Mouse (Mus musculus) hindbrain, embryonic 14.5 days (tissue): ENCODE data around the gene Deup1. TPM values are rescaled to one million over a fixed set of nuclear protein-coding genes. Genes with fewer than 3 reads are reported as not detected.

Experiments
- ATAC-seq: fragments of 200-750 bp; cut with Nextera tagmentation; 2 replicates; pipeline ENCODE4 v1.8.0; 2017; ENCODE audit warnings: moderate number of reproducible peaks, mild to moderate bottlenecking, moderate TSS enrichment, moderate library complexity; ENCODE audit not compliant: low FRiP score
- DNase-seq: peaks from one replicate; pipeline ENCODE4 v3.0.0-alpha.2; 2015; ENCODE audit warnings: low spot score
- H3K27ac ChIP-seq: fragments of 300-500 bp; sonication (generic); 2 replicates; pipeline ENCODE4 v1.5.1; 2014; ENCODE audit warnings: mild to moderate bottlenecking, moderate library complexity
- H3K27me3 ChIP-seq: fragments of 300-500 bp; sonication (generic); 2 replicates; pipeline ENCODE4 v1.6.1; 2014; ENCODE audit warnings: mild to moderate bottlenecking, low read length, mixed read lengths; ENCODE audit not compliant: control insufficient read depth, insufficient read depth
- H3K36me3 ChIP-seq: fragments of 300-500 bp; sonication (generic); replicated peaks from 2 replicates; pipeline ENCODE4 v1.6.1; 2014; ENCODE audit not compliant: control insufficient read depth, insufficient read depth
- H3K4me1 ChIP-seq: fragments of 300-500 bp; sonication (generic); replicated peaks from 2 replicates; pipeline ENCODE4 v1.6.1; 2014; ENCODE audit warnings: antibody characterized with exemption, low read length, mixed read lengths; ENCODE audit not compliant: control insufficient read depth, insufficient read depth
- H3K4me2 ChIP-seq: fragments of 300-500 bp; sonication (generic); replicated peaks from 2 replicates; pipeline ENCODE4 v1.6.1; 2014; ENCODE audit warnings: mild to moderate bottlenecking, moderate library complexity
- H3K4me3 ChIP-seq: fragments of 300-500 bp; sonication (generic); replicated peaks from 2 replicates; pipeline ENCODE4 v1.5.1; 2014; ENCODE audit warnings: mild to moderate bottlenecking, low read length
- H3K9ac ChIP-seq: fragments of 300-500 bp; sonication (generic); 2 replicates; pipeline ENCODE4 v1.6.1; 2014
- H3K9me3 ChIP-seq: fragments of 300-500 bp; sonication (generic); 2 replicates; pipeline ENCODE4 v1.6.1; 2016; ENCODE audit warnings: low read length; ENCODE audit not compliant: control insufficient read depth
- WGBS: fragments of 180-500 bp; shearing (Covaris S2); extraction: QIAGEN DNeasy Blood & Tissue Kit; methylation state at CpG from one replicate; pipeline ENCODE4 v1.1.7; 2014; 5-methylcytosine and 5-hydroxymethylcytosine counted together
- polyA plus RNA-seq: library from polyadenylated mRNA; unstranded; fragments of >200 nt; fragmentation: Nextera tagmentation; extraction: Ambion mirVana; gene quantifications from 2 replicates; pipeline ENCODE4 v1.2.1, GENCODE M21; 2014

Deup1 gene
- polyA plus RNA-seq = 1.5 and 2.8 TPM in 2 replicates

DNA sequence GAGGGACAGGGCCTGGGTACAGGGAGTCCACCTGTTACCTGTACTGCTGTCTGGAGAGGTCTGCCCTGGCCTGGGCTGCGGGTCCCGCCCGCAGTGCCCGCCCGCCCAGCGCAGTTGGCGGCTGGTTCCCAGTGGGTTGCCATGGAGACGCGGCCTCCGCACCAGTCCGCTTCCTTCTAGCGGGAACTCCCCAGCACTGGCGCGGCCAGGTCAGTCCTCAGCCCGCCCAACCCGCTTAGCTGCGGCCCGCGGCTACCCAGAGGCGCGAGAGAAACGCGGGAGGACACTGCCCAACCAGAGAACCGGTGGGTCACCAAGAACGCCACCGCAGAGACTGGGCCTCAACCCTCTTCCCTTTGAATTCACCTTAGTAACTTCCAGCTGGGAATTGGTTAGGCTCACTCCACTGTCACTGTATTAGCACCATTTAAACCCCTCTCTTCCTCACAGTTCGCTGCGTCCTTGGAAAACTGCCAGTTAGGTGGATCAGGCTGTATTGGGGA lies at the start of gene Deup1:
Deup1 (minus strand) TSS at position 149 of the 503 bp plus-strand sequence.
- 1% methylated on average over 28 of the region's 28 CpGs for WGBS
- Histone ChIP-seq H3K9me3 (0 out of 2 replicates have a peak, but pooled peaks cover 3% of the 10 kb centered on the region), H3K4me2 (peak within 1 kb of the TSS; percentile 71), H3K27ac (no peak within 1 kb of the TSS), H3K4me1 (peaks cover 4% of the 10 kb centered on the region; the same call in 1 of the 2 replicates), H3K27me3 (no peaks in the 10 kb centered on the region), H3K9ac (peak within 1 kb of the TSS; percentile 51), H3K36me3 (no peaks in the 10 kb centered on the region), H3K4me3 (peak within 1 kb of the TSS; percentile 23)
- no peak for DNase-seq
- peak; percentile 81 for ATAC-seq

GRCm38 (mm10) chr9:15672251-15672650 lies 44.5 kb upstream of the Deup1 start:
- WGBS = 39% methylated on average over 1 of the region's 1 CpGs
- no peak overlapping the region for H3K9ac ChIP-seq
- no peak overlapping the region for H3K4me2 ChIP-seq
- H3K4me3 ChIP-seq = no peak overlapping the region
- no peaks in the 10 kb centered on the region for H3K36me3 ChIP-seq
- no peak for ATAC-seq
- no peaks in the 10 kb centered on the region for H3K9me3 ChIP-seq
- no peak overlapping the region for H3K27ac ChIP-seq
- no peak for DNase-seq
- 0 out of 2 replicates have a peak, but pooled peaks cover 2% of the 10 kb centered on the region for H3K4me1 ChIP-seq
- H3K27me3 ChIP-seq = no peaks in the 10 kb centered on the region

DNA sequence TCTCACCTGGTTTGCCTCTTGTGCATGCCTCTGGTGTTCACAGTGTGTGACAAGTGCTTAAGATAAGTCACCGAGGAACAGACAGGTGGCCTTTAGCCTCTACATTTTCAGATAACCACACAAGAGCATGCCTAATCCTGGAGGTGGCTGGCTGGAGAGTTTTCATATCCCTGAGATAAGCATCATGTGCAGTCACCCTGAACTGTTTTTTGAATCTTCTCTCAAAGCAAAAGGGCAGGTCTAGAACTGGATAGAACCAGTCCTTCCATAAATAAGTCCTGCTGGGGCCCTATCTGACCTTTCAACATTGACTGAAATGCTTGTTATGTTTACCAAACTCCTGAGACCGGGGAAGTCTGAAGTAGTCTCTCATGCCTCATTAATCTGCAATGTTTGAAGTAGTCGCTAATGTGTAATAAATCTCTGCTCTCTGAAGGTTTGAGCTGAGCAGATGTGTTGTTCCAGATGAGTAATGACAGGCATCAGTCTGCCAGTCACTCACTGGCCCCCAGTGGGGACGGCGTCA lies 42.3 kb upstream of the Deup1 start:
- ATAC-seq (peak; percentile 14; the same call in 1 of the 2 replicates), DNase-seq (no peak)
- H3K36me3 ChIP-seq = no peaks in the 10 kb centered on the region
- H3K27me3 ChIP-seq = no peaks in the 10 kb centered on the region
- WGBS = 36% methylated on average over 5 of the region's 5 CpGs
- H3K4me2 ChIP-seq = no peak overlapping the region
- no peak overlapping the region for H3K27ac ChIP-seq
- no peak overlapping the region for H3K9ac ChIP-seq
- H3K9me3 ChIP-seq = no peaks in the 10 kb centered on the region
- H3K4me3 ChIP-seq = no peak overlapping the region
- H3K4me1 ChIP-seq = 0 out of 2 replicates have a peak, but pooled peaks cover 2% of the 10 kb centered on the region

DNA sequence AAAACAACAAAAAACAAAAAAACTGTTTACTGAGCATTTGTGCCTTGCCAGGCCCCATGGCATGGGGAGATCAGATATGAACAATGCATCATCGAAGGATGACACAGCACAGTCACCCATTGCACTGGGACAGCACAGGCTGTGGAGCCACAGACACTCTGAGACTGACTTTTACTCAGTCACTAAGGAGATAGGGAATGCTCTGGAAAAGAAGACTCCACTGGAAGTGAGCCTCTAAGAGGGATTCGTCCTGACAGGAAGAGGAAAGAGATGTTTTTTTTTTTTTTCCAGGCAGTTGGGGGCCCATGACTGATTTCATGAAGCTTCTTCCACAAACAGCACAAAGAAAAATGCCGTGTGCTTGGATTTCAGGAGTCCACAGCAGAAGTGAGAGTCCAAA lies 41.7 kb upstream of the Deup1 start:
- H3K4me2 ChIP-seq = no peak overlapping the region
- no peaks in the 10 kb centered on the region for H3K9me3 ChIP-seq
- H3K4me1 ChIP-seq = 0 out of 2 replicates have a peak, but pooled peaks cover 2% of the 10 kb centered on the region
- no peak overlapping the region for H3K4me3 ChIP-seq
- no peak overlapping the region for H3K27ac ChIP-seq
- H3K36me3 ChIP-seq = no peaks in the 10 kb centered on the region
- DNase-seq (no peak), ATAC-seq (no peak)
- H3K9ac ChIP-seq = no peak overlapping the region
- WGBS = 75% methylated on average over 3 of the region's 3 CpGs
- no peaks in the 10 kb centered on the region for H3K27me3 ChIP-seq

DNA sequence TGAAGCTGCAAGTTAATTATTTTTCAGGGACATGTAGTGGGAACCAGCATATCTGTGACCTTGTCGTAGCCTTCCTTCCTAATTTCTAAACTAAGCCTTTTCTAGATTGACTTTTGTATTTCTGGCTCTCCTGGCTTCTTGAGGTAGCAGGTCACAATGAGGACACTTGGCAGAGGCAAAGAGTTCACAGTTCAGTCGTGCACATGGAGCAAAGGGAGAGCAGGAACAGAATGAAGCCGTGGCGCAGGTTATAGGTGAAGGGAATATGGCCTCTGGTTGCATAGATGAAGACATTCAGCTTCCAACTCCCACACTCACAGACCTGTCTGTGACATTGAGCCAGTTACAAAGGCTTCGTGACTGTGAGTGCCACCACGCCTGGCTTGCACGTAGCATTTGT lies 36.9 kb upstream of the Deup1 start:
- no peak for DNase-seq
- Histone ChIP-seq H3K4me1 (no peaks in the 10 kb centered on the region), H3K4me3 (no peak overlapping the region), H3K27me3 (no peaks in the 10 kb centered on the region), H3K9me3 (no peaks in the 10 kb centered on the region), H3K36me3 (no peaks in the 10 kb centered on the region), H3K4me2 (no peak overlapping the region), H3K27ac (no peak overlapping the region), H3K9ac (no peak overlapping the region)
- ATAC-seq = no peak
- 84% methylated on average over 7 of the region's 7 CpGs for WGBS

GRCm38 (mm10) chr9:15659069-15659468 lies 31.3 kb upstream of the Deup1 start:
- H3K9ac ChIP-seq = no peak overlapping the region
- H3K9me3 ChIP-seq = peaks cover 8% of the 10 kb centered on the region; the same call in 1 of the 2 replicates
- DNase-seq (no peak), ATAC-seq (no peak)
- H3K4me2 ChIP-seq = no peak overlapping the region
- no peak overlapping the region for H3K27ac ChIP-seq
- 77% methylated on average over 6 of the region's 6 CpGs for WGBS
- H3K4me3 ChIP-seq = no peak overlapping the region
- H3K36me3 ChIP-seq = no peaks in the 10 kb centered on the region
- H3K27me3 ChIP-seq = no peaks in the 10 kb centered on the region
- no peaks in the 10 kb centered on the region for H3K4me1 ChIP-seq

DNA sequence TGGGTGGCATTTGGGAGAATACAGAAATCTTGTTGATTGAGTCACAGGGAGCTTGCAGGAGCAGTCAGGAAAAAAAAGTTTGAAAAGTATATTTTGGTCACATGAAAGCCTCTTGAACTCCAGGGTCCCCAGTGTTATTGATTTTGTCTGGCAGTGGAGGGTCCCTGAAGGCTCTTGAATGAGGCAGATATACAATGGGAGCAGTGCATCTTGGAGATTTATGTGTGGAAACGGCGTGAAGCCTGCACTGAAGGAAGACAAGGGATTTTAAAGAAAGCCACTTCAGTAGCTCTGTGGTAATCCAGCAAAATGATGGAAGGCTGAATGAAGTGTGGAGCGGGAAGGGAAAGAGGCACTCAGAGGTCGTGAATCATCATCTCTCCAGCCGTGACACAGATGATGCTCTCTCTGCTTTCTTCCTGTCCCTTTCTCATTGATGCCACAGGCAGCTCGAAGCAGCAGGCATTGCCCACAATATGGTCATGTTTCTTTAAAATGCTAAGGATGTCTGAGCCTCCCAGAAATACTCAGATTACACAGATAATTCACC lies 30.6 kb upstream of the Deup1 start:
- H3K4me1 ChIP-seq = no peaks in the 10 kb centered on the region
- WGBS = 39% methylated on average over 6 of the region's 6 CpGs
- H3K27ac ChIP-seq = no peak overlapping the region
- no peaks in the 10 kb centered on the region for H3K27me3 ChIP-seq
- H3K9ac ChIP-seq = no peak overlapping the region
- H3K4me2 ChIP-seq = no peak overlapping the region
- H3K36me3 ChIP-seq = no peaks in the 10 kb centered on the region
- H3K4me3 ChIP-seq = no peak overlapping the region
- DNase-seq (no peak), ATAC-seq (no peak)
- H3K9me3 ChIP-seq = peaks cover 9% of the 10 kb centered on the region; the same call in 1 of the 2 replicates

DNA sequence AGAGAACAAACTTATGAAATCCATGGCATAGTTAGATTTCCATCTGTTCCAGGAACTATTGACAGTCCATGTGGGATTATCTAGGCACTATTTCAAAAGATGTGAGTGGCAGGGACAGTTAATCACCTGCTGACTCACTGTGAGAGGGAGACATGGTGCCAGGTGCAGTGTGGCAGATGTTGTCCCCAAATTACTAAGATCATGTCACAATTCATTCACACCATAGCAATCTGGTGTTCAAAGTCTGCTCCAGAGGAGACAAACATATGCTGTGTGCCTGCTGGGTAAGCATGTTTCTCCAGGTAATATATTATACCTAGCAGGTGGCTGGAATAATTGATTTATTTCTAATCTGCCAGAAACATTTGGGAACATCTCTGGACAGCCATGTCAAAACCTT lies 25.3 kb upstream of the Deup1 start:
- no peak overlapping the region for H3K4me2 ChIP-seq
- no peak overlapping the region for H3K9ac ChIP-seq
- H3K4me1 ChIP-seq = no peaks in the 10 kb centered on the region
- H3K4me3 ChIP-seq = no peak overlapping the region
- ATAC-seq (peak; percentile 77), DNase-seq (peak; percentile 65)
- H3K36me3 ChIP-seq = no peaks in the 10 kb centered on the region
- H3K9me3 ChIP-seq = peaks cover 9% of the 10 kb centered on the region; the same call in 1 of the 2 replicates
- H3K27ac ChIP-seq = no peak overlapping the region
- no peaks in the 10 kb centered on the region for H3K27me3 ChIP-seq

DNA sequence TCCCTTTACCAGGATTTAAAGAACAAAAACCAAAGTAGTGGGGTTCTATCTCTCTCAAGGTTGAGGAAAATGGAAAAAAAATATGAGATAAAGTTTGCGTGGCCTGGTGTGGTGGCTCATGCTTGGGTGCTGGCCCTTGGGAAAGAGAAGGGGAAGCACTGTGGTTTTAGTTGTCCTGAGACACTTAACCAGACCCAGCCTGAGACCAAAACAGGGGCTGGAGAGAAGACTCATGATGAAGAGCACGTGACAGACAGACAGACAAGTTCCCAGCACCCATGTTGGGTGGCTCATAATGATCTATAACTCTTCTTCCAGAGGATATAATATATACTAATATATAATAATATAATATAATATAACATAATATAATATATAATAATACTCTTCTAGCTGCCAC lies 22.2 kb upstream of the Deup1 start:
- no peak overlapping the region for H3K9ac ChIP-seq
- DNase-seq (no peak), ATAC-seq (no peak)
- H3K27me3 ChIP-seq = no peaks in the 10 kb centered on the region
- H3K4me2 ChIP-seq = no peak overlapping the region
- H3K27ac ChIP-seq = no peak overlapping the region
- no peaks in the 10 kb centered on the region for H3K36me3 ChIP-seq
- 96% methylated on average over 2 of the region's 2 CpGs for WGBS
- H3K4me3 ChIP-seq = no peak overlapping the region
- peaks cover 9% of the 10 kb centered on the region; the same call in 1 of the 2 replicates for H3K9me3 ChIP-seq
- H3K4me1 ChIP-seq = no peaks in the 10 kb centered on the region
